Mouse (Mus musculus) cerebellum, adult 8-10 months (tissue): ENCODE data around the gene Car2.
A peak's percentile ranks its signal among the peaks of the same experiment; 100 is the strongest.

ENCODE experiments used
- DNase-seq: peaks from one replicate; pipeline ENCODE4 v3.0.0; 2022

Car2 gene

GRCm38 (mm10) chr3:14880277-14880676 lies 5.8 kb upstream of the Car2 start:
- DNase-seq: no peak

DNA sequence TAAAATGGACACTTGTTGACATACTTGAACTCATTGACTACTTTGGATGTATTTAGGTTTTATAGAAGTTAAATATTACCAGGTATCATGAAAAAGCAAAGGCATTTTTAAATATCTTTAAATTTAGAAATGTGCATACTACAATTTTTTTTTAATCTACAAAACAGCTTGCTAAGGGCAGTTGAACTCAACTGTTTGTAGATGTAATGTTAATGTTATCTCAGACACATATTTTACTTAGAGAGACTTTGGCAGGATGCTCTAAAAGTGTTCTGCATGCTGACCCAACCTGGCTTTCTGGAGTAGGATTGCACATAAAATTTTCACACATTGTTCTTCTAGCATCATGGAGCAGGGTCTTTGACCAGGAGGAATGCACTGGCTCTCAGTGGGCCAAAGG lies 4.1 kb upstream of the Car2 start:
- DNase-seq: no peak

DNA sequence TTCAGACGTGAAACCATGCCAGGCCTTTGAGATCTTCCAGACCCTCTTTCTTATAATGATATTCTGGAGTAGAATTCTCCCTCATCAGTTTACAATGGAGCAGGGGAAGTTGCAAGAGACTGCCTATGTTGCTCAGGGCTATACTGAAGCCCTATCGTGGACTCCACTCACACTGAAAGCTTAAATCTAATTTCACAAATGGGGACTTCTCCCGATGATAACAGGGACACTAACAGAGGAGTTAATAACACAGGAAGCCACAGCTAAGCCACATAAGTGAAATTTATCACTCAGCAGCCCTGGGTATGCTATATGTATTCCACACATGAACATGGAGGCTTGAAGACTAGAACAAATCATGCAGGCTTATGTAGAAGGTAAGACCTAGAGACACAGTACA lies 3.3 kb upstream of the Car2 start:
- DNase-seq: no peak

DNA sequence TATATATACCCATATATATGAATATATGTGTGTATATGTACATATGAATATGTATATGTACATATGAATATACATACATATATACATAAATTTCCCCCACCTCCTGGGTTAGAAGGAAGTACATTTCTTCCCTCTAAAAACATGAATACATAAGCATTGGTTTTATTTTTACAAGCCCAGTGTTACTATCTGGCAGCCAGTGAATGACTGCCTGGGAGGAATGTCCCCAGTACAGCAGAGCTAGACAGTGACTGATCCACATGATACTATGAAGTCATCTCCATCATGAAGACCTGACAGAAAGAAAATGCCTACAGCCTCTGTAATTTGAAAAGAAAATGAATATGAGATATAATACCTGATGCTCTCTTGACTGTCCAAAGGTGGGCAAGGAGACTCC lies 1.2 kb upstream of the Car2 start:
- DNase-seq: no peak

GRCm38 (mm10) chr3:14887134-14887666 lies 1.1 kb downstream of the Car2 start:
- no peak for DNase-seq

GRCm38 (mm10) chr3:14887686-14888295 lies 1.7 kb downstream of the Car2 start:
- DNase-seq: no peak

DNA sequence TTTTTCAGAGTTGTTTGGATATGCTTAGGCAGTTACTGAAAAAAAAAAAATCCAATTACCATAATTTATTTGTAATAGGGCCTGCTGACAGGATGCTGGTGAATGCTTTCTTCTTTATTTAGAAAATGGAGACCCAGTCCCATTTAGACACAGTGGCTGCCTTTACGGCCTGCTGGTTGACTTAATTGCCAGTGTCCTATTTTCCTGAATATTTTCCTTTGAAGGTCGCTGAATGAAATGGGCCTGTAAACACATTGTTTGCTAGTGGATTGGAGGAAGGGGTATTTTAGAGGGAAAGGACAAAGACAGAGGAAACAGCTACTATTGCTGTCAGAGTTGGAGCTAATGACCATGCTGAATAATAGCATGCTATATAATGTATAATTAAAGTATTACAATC lies 2.5 kb downstream of the Car2 start:
- DNase-seq: no peak

- DNase-seq: no peak
These were observed 3.0 kb downstream of the Car2 start for GRCm38 (mm10) chr3:14889085-14889484.

- DNase-seq: no peak
These were observed 3.8 kb downstream of the Car2 start for GRCm38 (mm10) chr3:14889716-14890409.

DNA sequence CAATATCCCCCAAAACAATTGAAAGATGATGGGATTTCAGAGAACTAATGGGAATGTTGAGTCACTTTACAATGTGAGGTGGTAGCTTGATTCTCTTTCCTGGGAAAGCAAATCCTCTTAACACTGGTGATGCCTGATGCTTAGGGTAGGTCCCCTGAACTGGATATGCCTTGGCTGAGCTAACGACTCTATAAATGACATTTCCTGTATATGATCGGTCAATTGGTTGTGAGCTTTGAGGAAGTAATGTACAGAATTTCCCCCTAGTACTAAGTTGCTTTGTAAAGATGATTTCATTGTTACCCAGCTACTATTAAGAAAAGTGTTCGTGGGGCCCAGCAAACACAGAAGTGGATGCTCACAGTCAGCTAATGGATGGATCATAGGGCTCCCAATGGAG lies 6.9 kb downstream of the Car2 start:
- DNase-seq: no peak

DNA sequence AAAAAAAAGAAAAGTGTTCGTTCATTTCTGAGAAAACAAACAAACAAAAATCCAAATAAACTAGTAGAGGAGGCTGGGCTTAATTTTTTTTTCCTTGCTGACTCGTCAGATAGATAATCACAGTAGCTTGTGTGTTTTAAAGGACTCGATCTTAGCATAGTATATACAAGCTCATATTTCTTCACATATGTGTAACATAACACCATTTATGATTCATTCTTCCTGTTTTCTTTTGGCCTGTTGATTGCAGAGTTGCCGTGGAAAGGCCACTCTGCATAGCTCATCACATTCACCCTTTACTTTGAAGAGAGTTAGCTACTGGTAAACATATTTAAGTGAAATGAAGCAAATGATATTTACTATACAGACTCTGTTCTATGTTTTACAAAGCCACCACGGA lies 7.6 kb downstream of the Car2 start:
- no peak for DNase-seq

DNA sequence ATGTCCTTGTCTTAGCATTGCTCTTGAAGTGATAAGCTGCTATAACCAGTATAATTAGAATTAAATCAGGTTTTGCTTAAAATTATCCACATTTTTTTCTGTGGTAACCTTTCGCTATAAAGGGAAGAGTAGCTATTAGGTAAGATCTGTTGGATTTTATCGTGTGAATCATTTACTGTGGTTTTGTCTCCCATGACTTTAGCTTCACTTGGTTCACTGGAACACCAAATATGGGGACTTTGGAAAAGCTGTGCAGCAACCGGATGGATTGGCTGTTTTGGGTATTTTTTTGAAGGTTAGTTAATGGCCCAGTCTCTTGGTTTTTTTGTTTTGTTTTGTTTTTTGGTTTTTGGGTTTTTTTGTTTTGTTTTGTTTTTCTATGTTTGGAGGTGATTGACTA lies 9.3 kb downstream of the Car2 start:
- no peak for DNase-seq

DNA sequence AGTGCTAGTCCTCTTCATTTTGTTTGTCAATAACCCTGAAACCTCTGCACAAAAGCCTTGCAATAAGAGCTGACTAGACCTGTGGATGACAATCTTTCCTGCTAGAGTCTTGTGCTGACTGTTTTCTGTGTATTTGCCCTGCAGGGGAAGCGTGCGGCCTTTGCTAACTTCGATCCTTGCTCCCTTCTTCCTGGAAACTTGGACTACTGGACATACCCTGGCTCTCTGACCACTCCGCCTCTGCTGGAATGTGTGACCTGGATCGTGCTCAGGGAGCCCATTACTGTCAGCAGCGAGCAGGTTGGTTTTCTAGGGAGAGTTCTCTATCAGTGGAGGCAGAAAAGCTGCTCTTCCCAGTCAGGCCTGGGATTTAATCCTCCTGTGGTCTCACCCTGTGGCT lies 11.7 kb downstream of the Car2 start:
- DNase-seq: no peak

GRCm38 (mm10) chr3:14903380-14903779 lies 17.3 kb downstream of the Car2 start:
- no peak for DNase-seq

GRCm38 (mm10) chr3:14904165-14904564 lies 18.1 kb downstream of the Car2 start:
- DNase-seq: no peak

DNA sequence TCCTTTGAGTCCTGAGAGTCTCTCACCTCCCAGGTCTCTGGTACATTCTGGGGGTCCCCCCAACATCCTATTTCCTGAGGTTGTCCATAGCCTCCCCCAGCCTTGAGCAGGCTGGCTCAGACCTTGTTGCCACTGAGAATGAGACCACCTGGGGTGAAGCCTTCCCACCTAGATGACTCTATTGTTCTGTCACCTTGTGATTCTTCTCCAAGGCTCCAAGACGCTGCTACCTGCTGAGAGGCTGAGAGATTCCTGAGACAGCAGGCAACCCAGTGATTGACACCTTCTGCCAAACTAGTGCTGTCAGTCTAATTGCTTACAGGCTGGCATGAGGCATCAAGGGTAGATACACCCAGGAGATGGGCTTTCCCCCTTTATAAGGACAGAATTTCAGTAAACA lies 21.2 kb downstream of the Car2 start:
- DNase-seq: no peak

GRCm38 (mm10) chr3:14911992-14912582 lies 26.0 kb downstream of the Car2 start:
- DNase-seq: no peak

DNA sequence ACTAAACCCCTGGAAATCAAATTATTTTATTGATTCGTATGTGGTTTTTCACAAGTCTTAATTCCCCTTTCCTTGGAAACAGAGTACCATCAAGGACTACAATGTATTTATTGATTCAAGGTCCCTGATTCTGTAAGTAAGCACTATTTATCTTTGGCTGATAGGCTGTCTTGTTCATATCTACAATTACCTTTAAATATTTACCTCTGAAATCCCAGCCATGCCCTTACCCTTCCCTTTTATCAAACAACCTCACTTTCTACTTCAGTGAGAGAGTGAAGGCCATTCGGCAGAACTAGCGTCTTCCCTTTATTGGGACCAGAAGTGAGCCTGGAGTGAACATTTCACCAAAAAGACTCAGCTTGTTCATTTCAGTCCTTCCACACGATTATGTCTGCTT lies 27.7 kb downstream of the Car2 start:
- DNase-seq: no peak

DNA sequence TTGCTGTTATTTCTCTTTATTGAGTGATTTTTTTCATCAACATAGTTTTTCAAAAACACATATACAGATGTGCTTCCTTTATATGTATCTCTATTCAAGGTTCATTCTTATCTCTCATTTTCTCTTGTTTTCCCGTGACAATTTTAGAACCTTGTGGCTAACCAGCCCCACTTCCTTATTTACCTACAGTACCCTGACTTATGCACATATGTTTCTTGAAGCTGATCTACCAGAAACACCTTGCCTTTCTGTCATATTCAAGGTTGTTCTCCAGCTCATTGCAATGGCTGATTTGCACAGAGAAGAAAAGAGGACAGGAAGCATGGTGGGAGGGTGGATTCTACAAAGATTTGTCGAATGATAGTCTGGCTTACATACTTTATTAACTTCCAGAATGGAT lies 29.3 kb downstream of the Car2 start:
- DNase-seq: no peak

DNA sequence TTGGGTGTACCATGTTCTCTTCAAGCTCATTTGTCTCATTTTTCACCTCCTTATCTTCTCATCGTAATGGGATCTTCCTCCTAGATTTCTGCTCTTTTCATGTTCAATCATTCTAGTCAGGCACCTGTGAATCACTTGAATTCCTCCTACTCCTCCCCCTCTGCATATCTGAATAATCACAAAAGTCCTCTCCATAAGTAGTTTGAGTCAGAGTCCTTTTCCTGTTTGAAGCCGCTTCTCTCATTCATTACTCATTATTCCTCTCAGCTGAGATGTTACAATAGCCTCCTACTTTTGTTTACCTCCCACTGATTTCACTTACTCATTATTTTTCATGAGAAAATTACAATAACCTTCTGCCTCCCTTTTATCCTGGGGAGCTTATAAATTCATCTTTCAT lies 31.2 kb downstream of the Car2 start:
- no peak for DNase-seq

GRCm38 (mm10) chr3:14944706-14945105 lies 58.6 kb downstream of the Car2 start:
- DNase-seq: no peak

DNA sequence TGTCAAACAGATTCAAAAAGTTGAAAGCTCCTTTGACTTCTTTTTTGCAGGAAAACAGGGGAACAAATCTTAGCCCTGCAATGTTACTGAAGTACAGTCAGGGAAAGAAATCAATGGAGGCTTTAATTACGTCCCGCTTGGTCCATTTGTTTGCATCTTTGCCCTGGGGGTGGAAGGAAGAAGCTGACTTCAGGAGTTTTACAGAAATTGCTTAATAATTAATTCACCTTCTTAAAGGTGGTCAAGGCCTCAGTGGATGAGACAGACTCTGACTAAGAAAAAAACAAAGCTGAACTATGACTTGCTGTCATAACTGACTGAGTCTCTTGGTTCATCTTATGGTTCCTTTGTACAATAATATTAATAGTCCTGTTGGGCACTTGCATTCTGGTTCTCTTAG lies 59.6 kb downstream of the Car2 start:
- DNase-seq: no peak

GRCm38 (mm10) chr3:14948067-14948800 lies 62.2 kb downstream of the Car2 start:
- peak; percentile 54 for DNase-seq

GRCm38 (mm10) chr3:14950031-14950430 lies 64.0 kb downstream of the Car2 start:
- DNase-seq: peak; percentile 58
